Mouse (Mus musculus) hindbrain, embryonic 12.5 days (tissue): Measurements from ENCODE around the gene Fn3krp. TPM values are rescaled to one million over a fixed set of nuclear protein-coding genes. Genes with fewer than 3 reads are reported as not detected.

Experiments used
- ATAC-seq: fragments of 200-750 bp; cut with Nextera tagmentation; 2 replicates; pipeline ENCODE4 v1.8.0; 2017; ENCODE audit warnings: moderate TSS enrichment; ENCODE audit not compliant: low FRiP score
- H3K27ac ChIP-seq: fragments of 300-500 bp; sonication (generic); 2 replicates; pipeline ENCODE4 v1.5.1; 2016; ENCODE audit warnings: mild to moderate bottlenecking
- H3K27me3 ChIP-seq: fragments of 300-500 bp; sonication (generic); 2 replicates; pipeline ENCODE4 v1.6.1; 2016; ENCODE audit warnings: mild to moderate bottlenecking
- H3K36me3 ChIP-seq: fragments of 300-500 bp; sonication (generic); 2 replicates; pipeline ENCODE4 v1.6.1; 2016; ENCODE audit warnings: mild to moderate bottlenecking
- H3K4me1 ChIP-seq: fragments of 300-500 bp; sonication (generic); 2 replicates; pipeline ENCODE4 v1.6.1; 2016
- H3K4me2 ChIP-seq: fragments of 300-500 bp; sonication (generic); replicated peaks from 2 replicates; pipeline ENCODE4 v1.6.1; 2016; ENCODE audit warnings: mild to moderate bottlenecking
- H3K4me3 ChIP-seq: fragments of 300-500 bp; sonication (generic); 2 replicates; pipeline ENCODE4 v1.5.1; 2016; ENCODE audit warnings: mild to moderate bottlenecking
- H3K9ac ChIP-seq: fragments of 300-500 bp; sonication (generic); 2 replicates; pipeline ENCODE4 v1.6.1; 2016; ENCODE audit warnings: mild to moderate bottlenecking, moderate library complexity
- H3K9me3 ChIP-seq: fragments of 300-500 bp; sonication (generic); replicated peaks from 2 replicates; pipeline ENCODE4 v1.6.1; 2016; ENCODE audit warnings: mild to moderate bottlenecking
- WGBS: fragments of 180-500 bp; shearing (Covaris S2); methylation state at CpG from one replicate; pipeline ENCODE4 v1.1.7; 2016; 5-methylcytosine and 5-hydroxymethylcytosine counted together
- polyA plus RNA-seq: library from polyadenylated mRNA; unstranded; fragments of >200 nt; fragmentation: Nextera tagmentation; extraction: Ambion mirVana; gene quantifications from 2 replicates; pipeline ENCODE4 v1.2.1, GENCODE M21; 2016

The Fn3krp gene
- polyA plus RNA-seq, 1 experiment from 2014 or later, result 8.5 TPM

- no peak overlapping the region for H3K9ac ChIP-seq
- H3K36me3 ChIP-seq, result no peaks in the 10 kb centered on the region
- H3K4me1 ChIP-seq, result peaks cover 12% of the 10 kb centered on the region
- no peak overlapping the region for H3K27ac ChIP-seq
- no peaks in the 10 kb centered on the region for H3K9me3 ChIP-seq
- H3K27me3 ChIP-seq, result peaks cover 2% of the 10 kb centered on the region; the same call in 1 of the 2 replicates
- H3K4me2 ChIP-seq, result no peak overlapping the region
- WGBS, result 55% methylated on average over 2 of the region's 2 CpGs
- H3K4me3 ChIP-seq, result no peak overlapping the region
- ATAC-seq, result no peak
These were observed 2.3 kb upstream of the Fn3krp start for GRCm38 (mm10) chr11:121418932-121419331.

GRCm38 (mm10) chr11:121420379-121420778 lies 822 bp upstream of the Fn3krp start:
- 50% methylated on average over 5 of the region's 5 CpGs for WGBS
- H3K4me1 ChIP-seq, result peaks cover 12% of the 10 kb centered on the region
- H3K27me3 ChIP-seq, result peaks cover 2% of the 10 kb centered on the region; the same call in 1 of the 2 replicates
- H3K9ac ChIP-seq, result no peak overlapping the region
- peak overlapping the region; percentile 83 for H3K4me2 ChIP-seq
- H3K4me3 ChIP-seq, result peak overlapping the region; percentile 61
- no peak for ATAC-seq
- no peak overlapping the region for H3K27ac ChIP-seq
- H3K36me3 ChIP-seq, result no peaks in the 10 kb centered on the region
- no peaks in the 10 kb centered on the region for H3K9me3 ChIP-seq

- ATAC-seq, result peak; percentile 75
- no peaks in the 10 kb centered on the region for H3K9me3 ChIP-seq
- H3K4me3 ChIP-seq, result peak overlapping the region; percentile 61
- H3K36me3 ChIP-seq, result no peaks in the 10 kb centered on the region
- H3K4me2 ChIP-seq, result peak overlapping the region; percentile 83
- under 1% methylated on average over 28 of the region's 28 CpGs for WGBS
- peaks cover 2% of the 10 kb centered on the region; the same call in 1 of the 2 replicates for H3K27me3 ChIP-seq
- H3K4me1 ChIP-seq, result peaks cover 12% of the 10 kb centered on the region
- peak overlapping the region; percentile 64 for H3K9ac ChIP-seq
- H3K27ac ChIP-seq, result peak overlapping the region; percentile 60
These were observed 462 bp downstream of the Fn3krp start for GRCm38 (mm10) chr11:121421553-121422173.

GRCm38 (mm10) chr11:121433397-121433796 lies 12.2 kb downstream of the Fn3krp start:
- WGBS, result 81% methylated on average over 4 of the region's 4 CpGs
- Histone ChIP-seq H3K36me3 (peaks cover 19% of the 10 kb centered on the region), H3K4me1 (peaks cover 17% of the 10 kb centered on the region), H3K27ac (no peak overlapping the region), H3K4me3 (no peak overlapping the region), H3K4me2 (no peak overlapping the region), H3K9ac (no peak overlapping the region), H3K27me3 (no peaks in the 10 kb centered on the region), H3K9me3 (no peaks in the 10 kb centered on the region)
- no peak for ATAC-seq

GRCm38 (mm10) chr11:121434156-121435155 lies 13.3 kb downstream of the Fn3krp start, which contains the start of gene Fn3k:
TSS of gene Fn3k (plus strand) at chr11:121434913.
- Histone ChIP-seq H3K36me3 (peaks cover 9% of the 10 kb centered on the region; the same call in 1 of the 2 replicates), H3K9ac (peak within 1 kb of the TSS; percentile 61), H3K9me3 (no peaks in the 10 kb centered on the region), H3K4me3 (peak within 1 kb of the TSS; percentile 44), H3K4me2 (peak within 1 kb of the TSS; percentile 73), H3K4me1 (peaks cover 17% of the 10 kb centered on the region), H3K27ac (peak within 1 kb of the TSS; percentile 62; the same call in 1 of the 2 replicates), H3K27me3 (no peaks in the 10 kb centered on the region)
- ATAC-seq, result peak; percentile 95
- WGBS, result 9% methylated on average over 30 of the region's 30 CpGs

- no peak for ATAC-seq
- 83% methylated on average over 5 of the region's 5 CpGs for WGBS
These were observed 16.0 kb downstream of the Fn3krp start for GRCm38 (mm10) chr11:121437236-121437635.

GRCm38 (mm10) chr11:121439686-121440292 lies 18.6 kb downstream of the Fn3krp start:
- no peak overlapping the region for H3K27ac ChIP-seq
- no peak overlapping the region for H3K4me3 ChIP-seq

More at GRCm38 (mm10) chr11:121437236-121437635, 16.0 kb downstream of the Fn3krp start:
- no peaks in the 10 kb centered on the region for H3K27me3 ChIP-seq
- no peaks in the 10 kb centered on the region for H3K36me3 ChIP-seq
- H3K4me3 ChIP-seq, result no peak overlapping the region
- H3K4me2 ChIP-seq, result no peak overlapping the region
- no peak overlapping the region for H3K9ac ChIP-seq
- H3K4me1 ChIP-seq, result peaks cover 17% of the 10 kb centered on the region
- H3K27ac ChIP-seq, result no peak overlapping the region
- H3K9me3 ChIP-seq, result no peaks in the 10 kb centered on the region

GRCm38 (mm10) chr11:121441653-121442052 lies 20.5 kb downstream of the Fn3krp start:
- 88% methylated on average over 4 of the region's 4 CpGs for WGBS
- H3K4me3 ChIP-seq, result no peak overlapping the region
- no peaks in the 10 kb centered on the region for H3K36me3 ChIP-seq
- no peak overlapping the region for H3K9ac ChIP-seq
- peaks cover 2% of the 10 kb centered on the region; the same call in 1 of the 2 replicates for H3K27me3 ChIP-seq
- ATAC-seq, result no peak
- no peaks in the 10 kb centered on the region for H3K9me3 ChIP-seq
- no peaks in the 10 kb centered on the region; the same call in 1 of the 2 replicates for H3K4me1 ChIP-seq
- H3K27ac ChIP-seq, result no peak overlapping the region
- no peak overlapping the region for H3K4me2 ChIP-seq

More at GRCm38 (mm10) chr11:121439686-121440292, 18.6 kb downstream of the Fn3krp start:
- peaks cover 9% of the 10 kb centered on the region for H3K4me1 ChIP-seq
- no peaks in the 10 kb centered on the region for H3K36me3 ChIP-seq
- H3K9ac ChIP-seq, result no peak overlapping the region
- WGBS, result 74% methylated on average over 5 of the region's 5 CpGs
- ATAC-seq, result no peak
- H3K27me3 ChIP-seq, result peaks cover 2% of the 10 kb centered on the region; the same call in 1 of the 2 replicates
- no peak overlapping the region for H3K4me2 ChIP-seq
- no peaks in the 10 kb centered on the region for H3K9me3 ChIP-seq

- Histone ChIP-seq H3K4me2 (no peak overlapping the region), H3K9me3 (no peaks in the 10 kb centered on the region), H3K4me3 (no peak overlapping the region), H3K36me3 (no peaks in the 10 kb centered on the region), H3K9ac (no peak overlapping the region), H3K27ac (no peak overlapping the region), H3K4me1 (no peaks in the 10 kb centered on the region; the same call in 1 of the 2 replicates), H3K27me3 (peaks cover 2% of the 10 kb centered on the region; the same call in 1 of the 2 replicates)
- 73% methylated on average over 2 of the region's 2 CpGs for WGBS
- ATAC-seq, result no peak
These were observed 20.9 kb downstream of the Fn3krp start for GRCm38 (mm10) chr11:121442076-121442475.

GRCm38 (mm10) chr11:121451216-121451726 lies 30.1 kb downstream of the Fn3krp start:
- Histone ChIP-seq H3K36me3 (0 out of 2 replicates have a peak, but pooled peaks cover 5% of the 10 kb centered on the region), H3K9me3 (no peaks in the 10 kb centered on the region), H3K27ac (peak overlapping the region; percentile 87; the same call in 1 of the 2 replicates), H3K4me2 (peak overlapping the region; percentile 81), H3K9ac (peak overlapping the region; percentile 81; the same call in 1 of the 2 replicates), H3K27me3 (no peaks in the 10 kb centered on the region), H3K4me1 (peaks cover 15% of the 10 kb centered on the region), H3K4me3 (peak overlapping the region; percentile 93)
- WGBS, result 24% methylated on average over 9 of the region's 9 CpGs
- ATAC-seq, result no peak; the same call in 1 of the 2 replicates

- H3K27me3 ChIP-seq, result no peaks in the 10 kb centered on the region
- 0 out of 2 replicates have a peak, but pooled peaks cover 5% of the 10 kb centered on the region for H3K36me3 ChIP-seq
- WGBS, result under 1% methylated on average over 58 of the region's 58 CpGs
- peaks cover 15% of the 10 kb centered on the region for H3K4me1 ChIP-seq
- H3K9ac ChIP-seq, result peak within 1 kb of the TSS; percentile 81
- peak; percentile 94 for ATAC-seq
- H3K9me3 ChIP-seq, result no peaks in the 10 kb centered on the region
- H3K4me3 ChIP-seq, result peak within 1 kb of the TSS; percentile 93
- peak within 1 kb of the TSS; percentile 87 for H3K27ac ChIP-seq
- peak within 1 kb of the TSS; percentile 81 for H3K4me2 ChIP-seq
These were observed 30.8 kb downstream of the Fn3krp start, which contains the start of gene Tbcd for GRCm38 (mm10) chr11:121451753-121452635. TSS of gene Tbcd (plus strand) at chr11:121451949.
